Mouse (Mus musculus) cerebellum, postnatal 36 days (tissue): ENCODE results near the gene Ispd.

Source experiments
- DNase-seq, 2 experiments: peaks; one replicate each; pipeline ENCODE4 v3.0.0; 2021 to 2022; ENCODE audit warnings: mixed read lengths in 2 of 2

Gene Ispd

GRCm38 (mm10) chr12:36718417-36718816, 337.2 kb downstream of the Ispd start:
- DNase-seq = no peak

DNA sequence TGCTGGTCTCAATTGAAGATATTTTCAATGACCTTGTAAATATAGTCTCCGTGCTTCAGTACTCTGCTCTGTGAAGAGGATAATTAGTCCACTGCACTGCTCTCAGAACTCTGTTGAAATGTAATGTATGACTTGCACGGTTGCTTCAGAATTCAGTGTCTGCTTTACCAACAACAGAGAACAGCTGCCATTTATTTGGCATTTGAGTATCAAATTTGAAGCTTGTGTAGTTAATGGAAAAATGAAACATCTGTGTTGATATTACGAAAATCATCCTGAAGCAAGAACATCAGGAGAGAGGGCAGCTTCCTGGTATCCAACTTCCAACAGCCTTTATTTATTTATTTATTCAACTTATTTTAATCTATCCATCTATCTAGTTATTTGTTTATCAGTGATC, 337.8 kb downstream of the Ispd start:
- no peak for DNase-seq

- no peak for DNase-seq
Observed at GRCm38 (mm10) chr12:36720779-36721178, 339.5 kb downstream of the Ispd start.

- DNase-seq = no peak
Observed at GRCm38 (mm10) chr12:36721223-36721622, 340.0 kb downstream of the Ispd start.

DNA sequence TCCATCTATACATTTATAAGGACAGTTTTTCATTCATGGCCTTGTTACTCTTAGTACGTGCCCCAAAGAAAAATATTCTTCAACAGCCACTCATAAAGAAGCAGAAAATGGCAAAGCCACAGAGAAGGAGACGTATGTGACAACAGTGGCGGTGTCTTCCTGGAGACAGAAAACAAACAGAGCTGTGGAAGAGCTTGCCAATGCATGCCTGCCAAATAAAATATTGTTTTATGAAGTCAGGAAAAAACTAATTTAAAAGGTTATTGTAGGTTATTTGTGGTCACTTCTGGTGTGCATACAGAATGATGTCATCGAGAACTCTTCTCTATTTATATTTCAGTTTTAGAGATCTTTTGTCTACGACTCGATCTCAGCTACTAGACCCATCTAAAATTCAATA, 341.5 kb downstream of the Ispd start:
- DNase-seq = no peak

DNA sequence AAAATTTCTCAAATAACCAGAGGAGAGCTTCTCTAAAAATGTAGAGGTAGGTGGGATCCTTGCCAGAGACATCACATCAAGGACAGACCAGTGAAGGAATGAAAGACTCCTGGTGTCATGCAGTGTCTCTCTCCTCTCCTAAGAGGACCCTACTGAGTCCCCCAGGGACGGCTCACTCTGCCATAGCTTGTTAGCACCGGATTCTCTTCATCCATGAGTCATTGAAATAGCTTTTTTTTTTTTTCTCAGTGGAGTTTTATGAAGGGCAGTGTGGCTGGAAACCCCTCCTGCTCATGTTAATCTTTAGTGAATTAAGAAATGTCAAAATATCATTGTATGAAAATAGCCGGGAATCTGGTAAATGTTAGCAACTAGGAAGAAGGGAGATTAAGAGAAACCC, 342.1 kb downstream of the Ispd start:
- no peak for DNase-seq

DNA sequence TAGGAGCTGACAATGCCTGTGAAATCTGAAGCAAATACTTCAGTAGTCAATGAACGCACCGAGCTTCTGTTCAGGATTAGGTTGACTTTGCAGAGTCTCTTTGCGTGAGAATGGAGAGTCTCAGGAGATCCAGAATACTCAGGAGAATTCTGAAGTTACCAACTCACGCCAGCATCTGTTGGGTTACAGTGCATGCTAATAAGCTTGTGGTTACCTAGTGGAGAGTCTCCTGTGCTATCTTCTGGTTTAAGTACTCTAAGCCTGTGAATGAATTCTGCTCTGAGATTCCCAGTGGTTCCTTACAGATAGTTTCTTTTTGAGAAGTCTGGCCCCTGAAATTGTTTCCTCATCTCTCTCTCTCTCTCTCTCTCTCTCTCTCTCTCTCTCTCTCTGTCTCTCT, 343.0 kb downstream of the Ispd start:
- no peak for DNase-seq

DNA sequence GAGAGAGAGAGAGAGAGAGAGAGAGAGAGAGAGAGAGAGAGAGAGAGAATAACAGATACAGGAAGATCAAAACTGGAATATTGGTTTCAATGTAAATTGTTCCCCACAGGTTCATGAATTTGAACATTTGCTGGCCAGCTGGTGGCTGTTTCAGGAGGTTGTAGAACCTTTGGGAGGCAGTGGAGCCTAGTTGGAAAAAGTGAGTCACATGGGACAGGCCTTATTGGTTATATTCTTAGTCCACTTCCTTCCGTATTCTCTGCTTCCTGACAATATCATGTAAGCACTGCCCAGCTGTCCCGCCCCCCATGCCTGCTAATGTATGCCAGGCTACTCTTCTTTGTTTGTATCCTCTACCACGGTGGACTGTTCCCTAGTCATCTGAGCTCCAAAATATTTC, 344.0 kb downstream of the Ispd start:
- DNase-seq = no peak

GRCm38 (mm10) chr12:36726026-36726425, 344.8 kb downstream of the Ispd start:
- DNase-seq = no peak

GRCm38 (mm10) chr12:36733673-36734371, 352.6 kb downstream of the Ispd start:
- no peak for DNase-seq
